Mouse (Mus musculus) C2C12 (cell line): Measurements from ENCODE around the gene Srarp. TPM values are rescaled to one million over a fixed set of nuclear protein-coding genes. Genes with fewer than 3 reads are reported as not detected.

Experiments used
- H3K27me3 ChIP-seq: one replicate; pipeline ENCODE4 v1.6.1; 2011; ENCODE audit not compliant: control insufficient read depth, insufficient read depth, insufficient read length
- H3K36me3 ChIP-seq: one replicate; pipeline ENCODE4 v1.6.1; 2011; ENCODE audit not compliant: control insufficient read depth, insufficient read depth
- H3K4me3 ChIP-seq: one replicate; pipeline ENCODE4 v1.5.1; 2011; ENCODE audit warnings: mild to moderate bottlenecking, control low read depth; ENCODE audit not compliant: poor library complexity, insufficient read depth, severe bottlenecking
- H3K79me2 ChIP-seq: one replicate; pipeline ENCODE4 v1.6.1; 2011; ENCODE audit not compliant: control insufficient read depth, insufficient read depth
- H3K79me3 ChIP-seq: one replicate; pipeline ENCODE4 v1.6.1; 2011; ENCODE audit warnings: low read depth, control low read depth
- H3ac ChIP-seq: one replicate; pipeline ENCODE3; 2011; ENCODE audit warnings: low read depth; ENCODE audit not compliant: control insufficient read depth, insufficient read length
- CEBPB ChIP-seq: IDR thresholded peaks from one replicate; pipeline ENCODE4 v1.6.1; 2011; ENCODE audit warnings: low read depth, mild to moderate bottlenecking, control low read depth, moderate library complexity
- CTCF ChIP-seq: IDR thresholded peaks from one replicate; pipeline ENCODE4 v1.5.1; 2011; ENCODE audit not compliant: control insufficient read depth, insufficient read depth, insufficient read length
- FOSL1 ChIP-seq: IDR thresholded peaks from one replicate; pipeline ENCODE4 v1.8.0; 2011; ENCODE audit warnings: mild to moderate bottlenecking, low read length; ENCODE audit not compliant: poor library complexity, insufficient read depth, severe bottlenecking
- MAX ChIP-seq: IDR thresholded peaks from one replicate; pipeline ENCODE4 v1.6.1; 2011; ENCODE audit warnings: mild to moderate bottlenecking, control low read depth
- MYOD1 ChIP-seq: IDR thresholded peaks from one replicate; pipeline ENCODE4 v1.6.1; 2011; ENCODE audit warnings: low read depth; ENCODE audit not compliant: control insufficient read depth, insufficient read length
- MYOG ChIP-seq: IDR thresholded peaks from one replicate; pipeline ENCODE4 v1.6.1; 2011; ENCODE audit not compliant: control insufficient read depth, insufficient read length; ENCODE audit errors: extremely low read depth
- USF1 ChIP-seq: IDR thresholded peaks from one replicate; pipeline ENCODE4 v1.6.1; 2011; ENCODE audit warnings: low read depth, mild to moderate bottlenecking, control low read depth, moderate library complexity
- polyA plus RNA-seq: library from polyadenylated mRNA; unstranded; fragments of >200 nt; fragmentation: generic; extraction: Trizol; gene quantifications from one replicate; pipeline ENCODE4 v1.2.1, GENCODE M21; 2012; ENCODE audit warnings: missing spikeins

Gene Srarp
- polyA plus RNA-seq, 1 experiment: not detected

DNA sequence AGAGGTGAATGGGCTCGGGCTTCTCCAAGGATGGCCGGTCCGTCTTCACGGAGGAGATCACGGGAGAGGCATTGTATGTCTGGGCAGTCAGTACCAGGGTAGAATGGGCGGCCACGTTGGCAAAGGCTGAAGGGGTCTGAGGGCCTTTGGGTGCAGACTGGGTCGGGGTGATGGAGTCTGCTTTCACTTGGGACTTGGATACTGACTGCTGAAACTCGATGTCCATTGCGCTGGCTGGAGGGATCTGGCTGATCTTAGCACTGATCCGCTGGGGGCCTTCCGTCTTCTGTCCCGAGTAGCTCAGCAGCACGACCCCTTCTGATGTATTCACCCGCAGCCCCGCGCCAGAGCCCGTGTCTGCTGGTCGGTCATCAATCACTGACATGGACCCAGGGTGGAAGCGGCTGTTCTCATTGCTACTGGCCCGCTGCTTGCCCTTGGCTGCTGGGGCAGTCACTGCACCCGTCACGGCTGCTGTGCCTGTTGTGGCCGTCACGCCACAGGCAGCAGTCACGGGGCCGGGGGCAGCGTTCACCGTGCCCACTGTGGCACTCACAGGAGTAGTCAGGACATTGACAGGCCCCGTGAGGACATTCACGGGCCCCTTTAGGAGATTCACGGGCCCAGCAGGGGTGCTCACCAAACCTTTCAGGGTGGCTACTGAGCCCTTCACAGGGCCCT, 36.9 kb upstream of the Srarp start:
- Histone ChIP-seq H3K36me3 (peaks cover 53% of the 10 kb centered on the region), H3K27me3 (no peaks in the 10 kb centered on the region), H3ac (no peak overlapping the region), H3K79me3 (no peaks in the 10 kb centered on the region), H3K4me3 (no peak overlapping the region), H3K79me2 (no peaks in the 10 kb centered on the region)
- TF ChIP-seq USF1 (no peak), FOSL1 (no peak), MAX (no peak), MYOG (no peak), CTCF (no peak), MYOD1 (no peak), CEBPB (no peak)

DNA sequence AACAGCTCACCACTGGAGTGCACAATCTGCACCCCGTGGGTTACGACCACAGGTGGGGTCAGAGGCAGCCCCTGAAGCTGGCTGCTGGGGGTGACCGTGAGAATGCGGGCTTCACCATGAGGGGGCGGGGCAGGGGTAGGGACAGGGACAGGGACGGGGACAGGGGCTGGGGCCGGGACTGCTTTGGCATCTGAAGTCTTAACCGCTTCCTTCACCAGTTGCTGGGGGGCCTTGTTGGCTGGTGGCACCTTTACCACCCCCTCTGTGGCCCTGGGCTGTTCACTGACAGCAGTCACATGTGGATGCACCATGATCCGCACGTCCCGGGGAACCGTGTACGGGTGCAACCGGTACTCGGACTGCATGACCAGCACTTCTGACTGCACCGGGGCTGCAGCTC, 35.6 kb upstream of the Srarp start:
- Histone ChIP-seq H3K36me3 (peaks cover 47% of the 10 kb centered on the region), H3K79me3 (no peaks in the 10 kb centered on the region), H3K79me2 (no peaks in the 10 kb centered on the region), H3K27me3 (no peaks in the 10 kb centered on the region), H3ac (no peak overlapping the region), H3K4me3 (no peak overlapping the region)
- TF ChIP-seq MAX (no peak), FOSL1 (no peak), CEBPB (no peak), CTCF (no peak)

- Histone ChIP-seq H3K79me2 (no peaks in the 10 kb centered on the region), H3K79me3 (no peaks in the 10 kb centered on the region), H3K4me3 (no peak overlapping the region), H3K36me3 (peaks cover 39% of the 10 kb centered on the region), H3ac (no peak overlapping the region), H3K27me3 (no peaks in the 10 kb centered on the region)
- TF ChIP-seq MYOG (no peak), MAX (no peak)
Measured at GRCm38 (mm10) chr4:141469343-141469742, 33.4 kb upstream of the Srarp start.

GRCm38 (mm10) chr4:141468576-141468975, 32.7 kb upstream of the Srarp start:
- Histone ChIP-seq H3K79me3 (no peaks in the 10 kb centered on the region), H3K27me3 (no peaks in the 10 kb centered on the region), H3K4me3 (no peak overlapping the region), H3ac (no peak overlapping the region), H3K79me2 (no peaks in the 10 kb centered on the region), H3K36me3 (peaks cover 38% of the 10 kb centered on the region)
- TF ChIP-seq MYOD1 (no peak), MAX (no peak), USF1 (no peak), CEBPB (no peak), CTCF (no peak), FOSL1 (no peak), MYOG (no peak)

GRCm38 (mm10) chr4:141467581-141467927, 31.6 kb upstream of the Srarp start:
- no peaks in the 10 kb centered on the region for H3K79me3 ChIP-seq
- no peaks in the 10 kb centered on the region for H3K27me3 ChIP-seq
- H3K36me3 ChIP-seq: peaks cover 41% of the 10 kb centered on the region
- TF ChIP-seq FOSL1 (no peak), MYOD1 (no peak), USF1 (no peak), CEBPB (no peak), CTCF (no peak), MAX (no peak), MYOG (no peak)
- no peak overlapping the region for H3ac ChIP-seq
- no peaks in the 10 kb centered on the region for H3K79me2 ChIP-seq
- H3K4me3 ChIP-seq: no peak overlapping the region

GRCm38 (mm10) chr4:141466844-141467580, 31.1 kb upstream of the Srarp start:
- H3K79me2 ChIP-seq: no peaks in the 10 kb centered on the region
- no peak overlapping the region for H3ac ChIP-seq
- H3K4me3 ChIP-seq: no peak overlapping the region
- no peaks in the 10 kb centered on the region for H3K27me3 ChIP-seq
- no peaks in the 10 kb centered on the region for H3K79me3 ChIP-seq
- TF ChIP-seq FOSL1 (no peak), MYOG (no peak), MYOD1 (no peak), CEBPB (no peak), MAX (no peak), USF1 (no peak), CTCF (no peak)
- peaks cover 44% of the 10 kb centered on the region for H3K36me3 ChIP-seq
